Mouse (Mus musculus) layer of hippocampus, adult 11-12 months (tissue): ENCODE data around the gene Trak1.
A peak's percentile ranks its signal among the peaks of the same experiment; 100 is the strongest.

Experiments
- DNase-seq: peaks from one replicate; pipeline ENCODE4 v3.0.0; 2022; ENCODE audit warnings: low spot score

Trak1 gene

GRCm38 (mm10) chr9:121297171-121298064, at the start of gene Trak1:
Trak1 (plus strand) TSS chr9:121297502.
- peak; percentile 48 for DNase-seq

GRCm38 (mm10) chr9:121247956-121248775, 49.1 kb upstream of the Trak1 start:
- peak; percentile 86 for DNase-seq

GRCm38 (mm10) chr9:121249805-121250204, 47.5 kb upstream of the Trak1 start:
- peak; percentile 43 for DNase-seq

- DNase-seq: peak; percentile 3
Observed at GRCm38 (mm10) chr9:121250854-121251253, 46.4 kb upstream of the Trak1 start.

GRCm38 (mm10) chr9:121253983-121254382, 43.3 kb upstream of the Trak1 start:
- peak; percentile 3 for DNase-seq

- peak; percentile 1 for DNase-seq
Observed at GRCm38 (mm10) chr9:121254761-121255160, 42.5 kb upstream of the Trak1 start.

- no peak for DNase-seq
Observed at GRCm38 (mm10) chr9:121257106-121257505, 40.2 kb upstream of the Trak1 start.

GRCm38 (mm10) chr9:121265307-121265706, 32.0 kb upstream of the Trak1 start:
- DNase-seq: no peak

GRCm38 (mm10) chr9:121271149-121271548, 26.2 kb upstream of the Trak1 start:
- no peak for DNase-seq

- no peak for DNase-seq
Observed at GRCm38 (mm10) chr9:121271561-121271960, 25.7 kb upstream of the Trak1 start.

GRCm38 (mm10) chr9:121276745-121277117, 20.6 kb upstream of the Trak1 start:
- DNase-seq: no peak

- peak; percentile 94 for DNase-seq
Observed at GRCm38 (mm10) chr9:121277118-121278060, 19.9 kb upstream of the Trak1 start, which contains the start of gene Ulk4. Ulk4 (minus strand) TSS chr9:121277197.

GRCm38 (mm10) chr9:121279216-121279615, 18.1 kb upstream of the Trak1 start:
- DNase-seq: no peak

- DNase-seq: no peak
Observed at GRCm38 (mm10) chr9:121281891-121282290, 15.4 kb upstream of the Trak1 start.

GRCm38 (mm10) chr9:121283620-121284185, 13.6 kb upstream of the Trak1 start:
- no peak for DNase-seq

GRCm38 (mm10) chr9:121284422-121284821, 12.9 kb upstream of the Trak1 start:
- DNase-seq: no peak

GRCm38 (mm10) chr9:121285341-121286324, 11.7 kb upstream of the Trak1 start:
- no peak for DNase-seq

GRCm38 (mm10) chr9:121286325-121286901, 10.9 kb upstream of the Trak1 start:
- no peak for DNase-seq

- no peak for DNase-seq
Observed at GRCm38 (mm10) chr9:121291275-121291674, 6.0 kb upstream of the Trak1 start.

GRCm38 (mm10) chr9:121293187-121293586, 4.1 kb upstream of the Trak1 start:
- DNase-seq: no peak
